Mouse (Mus musculus): ENCODE data around the gene Zfp318. TPM values are rescaled to one million over a fixed set of nuclear protein-coding genes. Genes with fewer than 3 reads are reported as not detected.

Zfp318 gene
- polyA plus RNA-seq, 1 experiment = 10.1 TPM

DNA sequence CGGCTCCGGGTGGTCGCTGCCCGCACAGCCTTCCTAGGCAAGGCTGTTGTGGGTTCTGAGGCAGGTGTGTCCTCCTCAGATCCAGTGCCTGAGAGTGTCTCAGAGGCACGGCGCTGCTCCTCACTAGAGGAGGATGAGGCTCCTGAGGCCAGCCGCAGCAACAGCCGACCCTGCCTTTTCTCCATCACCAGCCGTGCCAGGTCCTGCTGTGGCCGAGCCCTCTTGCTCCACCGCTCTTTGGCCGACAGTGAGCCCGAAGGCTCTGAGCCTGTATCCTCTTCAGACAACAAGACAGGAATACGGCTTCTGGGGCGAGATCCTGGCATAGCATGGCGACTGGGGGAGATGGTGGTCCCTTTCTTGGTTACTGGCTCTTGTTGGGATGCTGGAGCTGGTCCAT, 62.7 kb downstream of the Zfp318 start:
- DNase-seq (ENCODE audit: low spot score) = no peak

DNA sequence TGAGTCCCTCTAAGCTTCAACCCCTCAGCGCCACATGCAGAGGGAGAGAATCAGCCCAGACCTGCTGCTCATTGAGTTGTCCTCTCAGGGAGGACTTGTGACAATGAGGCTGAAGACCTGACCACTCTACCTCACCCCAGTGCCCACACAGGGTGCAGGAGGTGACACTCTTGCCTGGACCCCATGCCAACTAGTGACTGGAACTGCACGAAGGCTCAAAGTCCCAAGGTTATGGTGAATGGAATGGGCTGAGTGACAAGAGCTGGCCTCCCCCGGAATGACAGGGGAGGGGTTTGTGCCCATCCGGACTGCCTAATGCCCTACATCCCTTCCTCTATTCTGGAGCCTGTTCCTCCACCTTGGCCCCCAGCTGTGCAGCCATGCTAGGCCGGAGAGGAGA, 69.2 kb downstream of the Zfp318 start:
- no peak for DNase-seq (ENCODE audit: low spot score)

DNA sequence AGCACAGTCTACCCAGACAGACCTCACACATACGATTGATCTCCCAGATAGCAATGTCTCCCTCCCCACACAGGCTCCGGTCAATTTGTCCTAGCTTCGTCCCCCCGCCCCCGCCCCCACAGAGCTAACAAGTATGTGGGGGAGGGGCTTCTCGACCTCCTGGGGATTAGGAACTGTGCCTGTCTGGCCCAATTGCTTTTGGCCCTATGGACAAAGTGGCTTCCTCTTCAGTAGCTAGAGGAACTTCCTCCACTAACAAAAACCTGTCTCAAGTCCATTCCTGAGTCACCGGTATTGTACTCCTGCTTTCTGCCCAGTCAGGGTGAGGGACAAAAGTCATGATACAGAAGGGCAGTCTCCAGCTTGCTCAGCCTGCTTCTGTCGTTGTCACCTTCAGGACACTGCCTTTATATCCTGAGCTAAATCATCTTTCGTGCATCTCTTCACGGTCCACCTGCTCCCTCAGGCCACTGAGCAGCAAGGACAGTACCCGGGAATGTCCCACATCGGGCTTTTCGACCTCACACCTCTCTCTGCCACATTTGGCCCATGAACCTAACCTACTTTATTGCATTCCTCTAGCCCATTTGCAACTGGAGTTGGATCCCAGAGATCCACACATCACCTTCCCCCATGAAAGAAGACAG, 69.9 kb downstream of the Zfp318 start:
- no peak for DNase-seq (ENCODE audit: low spot score)

DNA sequence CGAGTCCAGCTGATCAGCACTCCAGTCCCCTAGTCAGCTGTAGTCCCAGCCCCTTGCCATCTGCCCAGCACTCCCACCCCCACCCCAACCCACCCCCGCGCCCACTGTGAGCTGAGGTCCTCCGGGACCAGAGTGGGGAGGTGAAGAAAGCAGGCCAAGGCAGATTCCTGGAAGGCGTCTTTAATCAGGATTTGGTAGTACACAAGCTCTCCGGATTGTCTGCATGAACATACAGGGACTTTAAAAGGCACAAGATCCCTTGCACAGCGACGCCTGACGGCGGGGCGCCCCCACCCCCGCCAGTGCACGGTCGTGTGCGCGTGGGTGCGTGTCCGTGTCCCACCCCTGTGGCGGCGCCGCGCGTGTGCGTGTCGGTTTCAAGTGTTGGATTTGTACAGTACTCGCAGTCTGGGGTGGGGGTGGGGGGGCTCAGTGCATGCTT, 70.5 kb downstream of the Zfp318 start:
- no peak for DNase-seq (ENCODE audit: low spot score)

DNA sequence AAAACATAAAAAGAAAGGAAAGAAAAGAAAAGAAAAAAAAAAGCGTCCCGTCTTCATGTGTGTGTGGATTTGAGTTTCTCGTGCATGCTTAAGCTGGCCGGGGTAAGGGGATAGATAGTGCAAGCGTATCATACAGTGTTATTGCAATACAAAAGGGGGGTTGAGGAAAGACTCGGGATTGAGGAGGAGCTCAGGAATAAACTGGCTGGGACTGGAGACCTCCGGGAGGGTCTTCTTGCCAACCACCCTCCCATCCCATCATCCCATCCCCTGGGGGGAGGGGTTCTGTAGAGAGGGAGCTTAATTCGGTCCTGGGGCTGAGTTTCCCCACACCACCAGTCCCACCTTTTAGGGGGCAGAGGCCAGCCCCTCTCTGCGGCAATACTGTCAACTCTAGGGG, 71.0 kb downstream of the Zfp318 start:
- no peak for DNase-seq (ENCODE audit: low spot score)

DNA sequence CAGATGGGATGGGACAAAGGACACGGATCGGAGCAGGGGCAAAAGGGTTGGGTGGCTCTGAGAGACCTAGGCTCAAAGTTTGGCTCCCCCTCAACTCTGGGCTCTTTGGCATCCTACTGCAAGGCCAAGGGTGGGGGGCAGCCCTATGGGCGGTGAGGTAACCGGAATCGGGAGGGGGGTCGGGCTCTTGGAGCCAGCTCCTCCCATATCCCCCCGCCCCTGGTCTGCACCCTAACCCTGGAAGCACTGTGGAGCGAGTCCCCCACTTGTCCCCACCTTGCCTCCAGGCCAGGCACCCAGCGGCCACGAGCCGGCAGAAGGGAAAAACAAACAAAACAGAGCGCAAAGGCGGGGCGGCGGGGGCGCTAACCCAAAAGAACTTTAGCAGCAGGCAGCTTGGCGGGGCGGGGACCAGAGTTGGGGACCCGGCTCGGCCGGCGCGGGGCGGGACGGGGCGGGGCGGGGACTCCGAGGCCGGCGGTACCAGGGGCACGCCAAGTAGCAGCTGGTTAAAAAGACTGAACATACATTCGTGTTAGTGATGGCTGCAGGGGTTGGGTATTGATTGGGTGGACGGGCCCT, 71.7 kb downstream of the Zfp318 start:
- peak; percentile 33 for DNase-seq (ENCODE audit: low spot score)

DNA sequence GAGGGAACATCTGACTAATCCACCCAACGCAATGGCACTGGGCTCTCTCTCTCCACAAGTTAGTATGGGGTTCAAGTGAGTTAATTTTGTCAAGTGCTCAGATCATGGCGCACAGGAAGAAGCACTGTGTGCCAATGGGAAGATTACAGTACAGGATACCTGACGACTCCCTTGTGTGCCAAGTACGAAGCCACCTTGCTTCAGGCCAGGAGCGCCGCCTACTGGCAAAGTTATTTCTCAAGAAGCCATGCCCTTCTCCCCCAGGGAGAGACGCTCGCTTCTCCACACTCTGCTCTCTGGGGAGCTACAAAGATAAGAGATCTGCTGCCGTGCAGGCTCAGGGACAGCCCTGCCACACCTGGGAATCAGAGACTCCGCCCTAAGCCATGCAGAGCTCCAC, 74.3 kb downstream of the Zfp318 start:
- no peak for DNase-seq (ENCODE audit: low spot score)

DNA sequence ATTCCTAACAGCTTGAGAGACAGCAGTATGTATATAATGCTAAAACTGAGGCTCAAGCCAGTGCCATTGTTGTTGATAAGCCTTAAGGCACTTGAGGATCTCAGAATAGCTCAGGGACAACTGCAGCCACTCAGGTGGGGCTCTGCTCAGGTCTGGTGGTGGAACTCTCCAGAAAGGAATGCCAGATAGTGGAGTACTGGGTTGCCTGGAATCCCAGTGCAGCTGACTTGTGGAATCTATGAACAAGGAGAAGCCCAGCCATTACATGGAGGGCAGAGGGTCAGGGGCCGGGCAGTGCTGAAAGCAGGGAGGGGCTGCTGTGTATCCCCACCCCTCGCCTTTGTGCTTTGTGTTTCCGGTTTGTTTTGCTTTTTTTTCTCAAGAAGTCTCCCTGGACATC, 74.9 kb downstream of the Zfp318 start:
- no peak for DNase-seq (ENCODE audit: low spot score)

DNA sequence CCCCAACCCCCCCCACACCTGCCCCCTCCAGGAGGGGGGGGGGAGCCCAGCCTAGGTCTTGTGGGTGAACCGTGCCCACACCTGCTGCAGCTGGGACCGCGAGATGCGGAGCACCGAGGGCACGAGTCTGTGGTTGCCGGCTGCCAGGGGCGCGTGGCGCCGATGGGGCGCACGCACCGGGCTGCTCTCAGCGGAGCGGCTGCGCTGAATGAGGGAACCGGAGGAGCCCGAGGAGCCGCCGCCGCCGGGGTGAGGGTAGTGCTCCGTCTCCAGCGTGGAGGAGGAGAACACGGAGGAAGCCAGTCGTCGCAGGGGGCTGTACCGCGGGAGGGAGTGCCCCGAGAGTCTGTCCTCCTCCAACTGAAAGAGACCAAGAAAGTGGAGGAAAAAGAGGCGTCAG, 77.1 kb downstream of the Zfp318 start:
- DNase-seq (ENCODE audit: low spot score) = no peak

DNA sequence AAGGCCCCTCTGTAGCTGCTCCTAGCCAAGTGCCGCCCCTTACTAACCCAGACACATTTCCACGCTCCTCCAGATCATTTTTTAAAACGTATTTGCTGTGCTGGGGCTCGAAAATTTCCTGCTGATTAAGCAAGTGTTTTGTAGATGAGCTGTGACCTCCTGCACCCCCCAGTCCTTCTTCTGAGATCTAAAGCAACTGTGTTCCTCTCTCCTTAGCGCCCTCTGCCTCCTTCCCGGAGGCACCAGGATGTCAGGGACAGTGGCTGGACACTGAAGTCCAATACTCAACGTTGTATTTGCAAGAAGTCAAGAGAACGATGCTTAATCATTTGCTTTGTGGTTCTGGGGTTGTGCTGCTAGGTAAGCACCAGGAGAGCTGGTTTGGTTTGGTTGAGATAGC, 77.8 kb downstream of the Zfp318 start:
- no peak for DNase-seq (ENCODE audit: low spot score)

DNA sequence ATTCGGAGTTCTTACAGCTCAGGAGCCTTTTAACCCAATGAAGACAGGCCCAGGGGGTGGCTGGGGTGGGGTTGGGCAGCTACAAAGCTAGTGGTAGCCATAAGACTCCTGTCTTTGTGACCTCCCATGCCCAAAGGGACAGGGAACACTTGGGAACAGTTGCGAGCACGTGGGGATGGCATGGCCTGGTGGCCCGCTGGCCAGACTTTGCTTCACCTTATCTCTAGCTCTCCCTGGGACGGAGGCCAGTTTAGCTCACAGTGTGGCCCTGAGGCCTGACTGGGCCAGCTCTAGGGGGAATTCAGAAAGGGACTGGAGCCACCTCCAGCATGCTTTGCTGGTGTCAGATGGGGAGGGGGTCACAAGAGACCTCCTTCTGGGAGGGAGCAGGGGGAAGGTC, 78.7 kb downstream of the Zfp318 start:
- no peak for DNase-seq (ENCODE audit: low spot score)

DNA sequence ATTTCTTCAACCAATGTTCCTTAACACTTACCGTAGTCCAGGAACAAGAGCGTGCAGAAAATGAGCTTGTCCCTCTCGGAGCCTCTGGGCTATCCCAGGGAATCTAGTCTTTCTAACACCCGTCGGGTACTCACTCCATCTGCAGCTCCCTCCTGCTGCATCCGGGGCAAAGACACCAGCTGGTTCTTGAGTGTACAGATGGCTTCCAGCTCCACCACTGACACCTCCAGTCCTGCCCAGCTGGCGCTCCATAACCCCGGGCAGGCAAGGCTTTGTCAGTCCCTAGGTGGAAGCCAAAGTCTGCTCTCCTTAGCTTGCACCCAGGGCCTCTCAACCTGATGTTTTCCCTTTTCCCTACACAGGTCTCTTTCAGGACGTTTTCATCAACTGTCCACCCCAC, 84.3 kb downstream of the Zfp318 start:
- no peak for DNase-seq (ENCODE audit: low spot score)

Other genes starting within 250 kb of the Zfp318 start
- 12.7 and 14.0 TPM in 2 replicates for gene Rsph9, start 239.5 kb upstream of the Zfp318 start, polyA plus RNA-seq (2012; rRNA removed)
- gene Mad2l1bp, start 230.2 kb upstream of the Zfp318 start, polyA plus RNA-seq (2012; rRNA removed) = 16.4 and 19.8 TPM in 2 replicates
- 110 and 143 TPM in 2 replicates for gene Gtpbp2, start 222.7 kb upstream of the Zfp318 start, polyA plus RNA-seq (2012; rRNA removed)
- gene Polh, start 181.1 kb upstream of the Zfp318 start, polyA plus RNA-seq (2012; rRNA removed) = 5.7 and 6.1 TPM in 2 replicates
- gene Xpo5, start 180.9 kb upstream of the Zfp318 start, polyA plus RNA-seq (2012; rRNA removed) = 23.2 and 24.0 TPM in 2 replicates
- 60.7 and 75.2 TPM in 2 replicates for gene Polr1c, start 135.7 kb upstream of the Zfp318 start, polyA plus RNA-seq (2012; rRNA removed)
- 93.6 and 98.7 TPM in 2 replicates for gene Yipf3, start 135.7 kb upstream of the Zfp318 start, polyA plus RNA-seq (2012; rRNA removed)
- gene Lrrc73, start 130.2 kb upstream of the Zfp318 start, polyA plus RNA-seq (2012; rRNA removed) = 1.6 and 1.9 TPM in 2 replicates
- gene Tjap1, start 100.7 kb upstream of the Zfp318 start, polyA plus RNA-seq (2012; rRNA removed) = 37.6 and 41.0 TPM in 2 replicates
- gene Dlk2, start 86.3 kb upstream of the Zfp318 start, polyA plus RNA-seq (2012; rRNA removed) = 19.8 and 27.6 TPM in 2 replicates
- gene Abcc10, start 55.4 kb upstream of the Zfp318 start, polyA plus RNA-seq (2012; rRNA removed) = 16.3 and 19.3 TPM in 2 replicates
- gene Crip3, start 45.2 kb downstream of the Zfp318 start, polyA plus RNA-seq (2012; rRNA removed) = 0.76 and 1.6 TPM in 2 replicates
- gene Slc22a7, start 54.7 kb downstream of the Zfp318 start, polyA plus RNA-seq (2012; rRNA removed) = not detected in 2 replicates
- gene Ttbk1, start 103.9 kb downstream of the Zfp318 start, polyA plus RNA-seq (2012; rRNA removed) = 0.06 and 0.07 TPM in 2 replicates
- gene Dnph1, start 113.0 kb downstream of the Zfp318 start, polyA plus RNA-seq (2012; rRNA removed) = 6.1 and 7.0 TPM in 2 replicates
- gene Cul9, start 162.7 kb downstream of the Zfp318 start, polyA plus RNA-seq (2012; rRNA removed) = 22.9 and 29.3 TPM in 2 replicates
- 122 and 145 TPM in 2 replicates for gene Srf, start 172.4 kb downstream of the Zfp318 start, polyA plus RNA-seq (2012; rRNA removed)
- gene Ptk7, start 245.8 kb downstream of the Zfp318 start, polyA plus RNA-seq (2012; rRNA removed) = 14.9 and 21.1 TPM in 2 replicates

Measured in urinary bladder, adult 2 months (tissue).